Mouse (Mus musculus) retina, embryonic 14.5 days (tissue): ENCODE data around the gene Slc41a1.

Source experiments
- DNase-seq: peaks from one replicate; pipeline ENCODE4 v3.0.0-alpha.2; 2015; ENCODE audit warnings: low spot score

The Slc41a1 gene

GRCm38 (mm10) chr1:131886641-131887040 is 59.3 kb downstream of the Slc41a1 start:
- no peak for DNase-seq

GRCm38 (mm10) chr1:131890043-131890658 is 62.9 kb downstream of the Slc41a1 start:
- no peak for DNase-seq

- no peak for DNase-seq
These were observed 64.1 kb downstream of the Slc41a1 start for GRCm38 (mm10) chr1:131891436-131891835.
